Mouse (Mus musculus) erythroblast, embryonic 14.5 days (primary cell): ENCODE data around the gene Ano4.

ENCODE experiments used
- GATA1 ChIP-seq: IDR thresholded peaks from 2 replicates; pipeline ENCODE4 v1.6.1; 2012; ENCODE audit warnings: low read length, inconsistent platforms, mixed read lengths
- TAL1 ChIP-seq: IDR thresholded peaks from 3 replicates; pipeline ENCODE4 v1.6.1; 2012; ENCODE audit warnings: low read length, inconsistent platforms, mixed read lengths

GRCm38 (mm10) chr10:89307566-89307965 is 37.0 kb downstream of the Ano4 start:
- TF ChIP-seq GATA1 (no peak), TAL1 (no peak)
